Mouse (Mus musculus) small intestine, adult 2 months (tissue): ENCODE results near the gene Ugt1a7c. TPM values are rescaled to one million over a fixed set of nuclear protein-coding genes. Genes with fewer than 3 reads are reported as not detected.

Source experiments
- H3K27ac ChIP-seq: fragments of 200-500 bp; 2 replicates; pipeline ENCODE4 v1.5.1; 2012; ENCODE audit warnings: low read depth, low read length, control low read depth, inconsistent platforms; ENCODE audit not compliant: insufficient read depth
- H3K27me3 ChIP-seq: fragments of 200-500 bp; 2 replicates; pipeline ENCODE4 v1.6.1; 2012; ENCODE audit warnings: mild to moderate bottlenecking, moderate library complexity, low read length, inconsistent platforms; ENCODE audit not compliant: control insufficient read depth, insufficient read depth
- H3K36me3 ChIP-seq: fragments of 200-500 bp; 2 replicates; pipeline ENCODE4 v1.6.1; 2012; ENCODE audit warnings: mild to moderate bottlenecking, low read length, control low read depth, inconsistent platforms; ENCODE audit not compliant: control insufficient read depth, insufficient read depth
- H3K4me1 ChIP-seq: fragments of 200-500 bp; 2 replicates; pipeline ENCODE4 v1.6.1; 2012; ENCODE audit warnings: low read length, inconsistent platforms, mixed read lengths; ENCODE audit not compliant: control insufficient read depth, insufficient read depth, insufficient read length
- H3K4me3 ChIP-seq: fragments of 200-500 bp; 2 replicates; pipeline ENCODE4 v1.5.1; 2012; ENCODE audit warnings: low read depth, mild to moderate bottlenecking, control low read depth, inconsistent platforms, low read length, moderate library complexity
- CTCF ChIP-seq: fragments of 200-500 bp; IDR thresholded peaks from 2 replicates; pipeline ENCODE4 v1.5.1; 2012; ENCODE audit warnings: low read depth, mild to moderate bottlenecking, control low read depth, inconsistent platforms, low read length, moderate library complexity, mixed read lengths; ENCODE audit not compliant: insufficient replicate concordance, insufficient read length; ENCODE audit errors: extremely low read depth
- POLR2A ChIP-seq: fragments of 200-500 bp; IDR thresholded peaks from 2 replicates; pipeline ENCODE4 v1.6.1; 2012; ENCODE audit warnings: low read depth, mild to moderate bottlenecking, control low read depth, inconsistent platforms, low read length, moderate library complexity
- WGBS: fragments of 180-500 bp; shearing (Covaris S2); methylation state at CpG from one replicate; pipeline ENCODE4 v1.1.7; 2018; 5-methylcytosine and 5-hydroxymethylcytosine counted together
- polyA plus RNA-seq: library from polyadenylated mRNA; depleted of rRNA; stranded (reverse); fragments of >200 nt; gene quantifications from 2 replicates; pipeline ENCODE4 v1.2.3, GENCODE M21; 2012

Ugt1a7c gene
- polyA plus RNA-seq, 1 experiment, result 60.9 TPM

DNA sequence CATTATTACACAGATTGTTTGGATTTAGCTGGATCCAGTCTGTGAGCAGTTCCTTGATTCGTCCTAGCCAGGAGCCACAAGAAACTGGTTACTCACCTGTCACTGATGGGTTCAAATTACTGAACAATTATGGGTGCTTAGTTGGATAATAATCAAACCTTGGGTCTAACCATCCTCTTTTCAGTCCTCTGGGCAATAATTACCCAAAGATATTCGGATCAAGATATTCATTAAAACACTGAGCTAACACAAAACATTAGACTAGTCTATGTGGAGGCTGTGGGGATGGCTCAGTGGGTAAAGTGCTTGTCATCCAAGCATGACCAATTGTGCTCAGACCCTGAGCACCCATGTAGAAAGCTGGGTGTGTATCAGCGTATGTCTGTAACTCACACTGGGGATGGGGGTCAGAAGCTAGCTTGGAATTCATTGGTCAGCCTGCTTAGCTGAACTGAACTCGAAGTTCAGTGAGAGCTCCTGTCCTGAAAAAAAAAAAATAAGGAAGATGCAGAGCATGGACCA, 141.1 kb downstream of the Ugt1a7c start:
- WGBS, result 60% methylated on average over 4 of the region's 4 CpGs

GRCm38 (mm10) chr1:88237311-88237710, 142.4 kb downstream of the Ugt1a7c start:
- Histone ChIP-seq H3K4me3 (no peak overlapping the region), H3K27ac (no peak overlapping the region), H3K27me3 (no peaks in the 10 kb centered on the region), H3K36me3 (no peaks in the 10 kb centered on the region), H3K4me1 (no peaks in the 10 kb centered on the region)
- TF ChIP-seq CTCF (no peak), POLR2A (no peak)
- WGBS, result 56% methylated on average over 5 of the region's 5 CpGs

More for the DNA sequence above, 141.1 kb downstream of the Ugt1a7c start:
- no peak overlapping the region for H3K27ac ChIP-seq
- no peaks in the 10 kb centered on the region for H3K36me3 ChIP-seq
- no peaks in the 10 kb centered on the region for H3K4me1 ChIP-seq
- H3K27me3 ChIP-seq, result no peaks in the 10 kb centered on the region
- TF ChIP-seq POLR2A, result no peak
- no peak for TF ChIP-seq CTCF
- H3K4me3 ChIP-seq, result no peak overlapping the region

DNA sequence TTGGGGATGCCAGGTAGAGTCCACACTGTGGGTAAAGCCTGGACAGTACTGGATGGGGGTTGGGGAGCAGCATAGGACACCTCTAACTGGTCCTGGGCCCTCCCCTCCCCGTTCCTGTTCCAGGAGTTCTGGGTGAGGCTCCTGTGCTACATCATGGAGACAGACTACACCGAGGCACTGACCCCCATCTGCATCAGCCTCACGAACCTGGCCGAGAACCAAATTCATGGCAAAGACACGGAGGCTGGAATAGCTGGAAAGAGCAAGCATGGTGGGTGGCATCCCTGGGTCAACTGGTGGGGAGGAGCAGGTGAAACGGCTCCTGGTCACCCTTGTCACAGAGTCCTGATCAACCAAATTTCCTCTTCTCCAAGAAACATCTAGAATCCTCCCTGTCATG, 143.9 kb downstream of the Ugt1a7c start:
- Histone ChIP-seq H3K27me3 (no peaks in the 10 kb centered on the region), H3K36me3 (no peaks in the 10 kb centered on the region), H3K27ac (no peak overlapping the region), H3K4me3 (no peak overlapping the region), H3K4me1 (no peaks in the 10 kb centered on the region)
- 77% methylated on average over 6 of the region's 6 CpGs for WGBS
- no peak for TF ChIP-seq CTCF
- TF ChIP-seq POLR2A, result no peak

- Histone ChIP-seq H3K27ac (no peak overlapping the region), H3K36me3 (no peaks in the 10 kb centered on the region), H3K4me1 (no peaks in the 10 kb centered on the region), H3K4me3 (no peak overlapping the region), H3K27me3 (no peaks in the 10 kb centered on the region)
- TF ChIP-seq CTCF, result no peak
- WGBS, result 66% methylated on average over 5 of the region's 5 CpGs
Observed at GRCm38 (mm10) chr1:88240072-88240471, 145.2 kb downstream of the Ugt1a7c start.

DNA sequence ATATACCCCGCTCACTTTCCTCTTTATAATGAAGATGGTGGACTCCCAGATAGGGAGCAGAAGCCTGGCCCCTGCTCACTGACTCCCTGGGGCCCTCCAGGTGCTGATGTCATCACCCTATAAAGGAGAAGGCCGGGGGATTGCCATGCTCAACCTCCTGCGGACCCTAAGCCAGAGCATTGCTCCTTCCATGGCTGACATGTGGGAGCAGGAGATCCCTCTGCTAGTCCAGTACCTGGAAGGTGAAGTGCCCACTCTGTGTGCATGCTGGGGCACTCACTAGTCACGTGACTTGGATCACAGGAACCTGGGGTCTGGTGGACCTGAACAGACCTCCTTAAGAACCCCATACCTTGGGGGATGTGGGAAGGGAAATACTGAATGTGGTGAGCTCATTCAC, 145.7 kb downstream of the Ugt1a7c start:
- WGBS, result 76% methylated on average over 4 of the region's 4 CpGs
- no peaks in the 10 kb centered on the region for H3K27me3 ChIP-seq
- H3K4me3 ChIP-seq, result no peak overlapping the region
- no peaks in the 10 kb centered on the region for H3K4me1 ChIP-seq
- no peak overlapping the region for H3K27ac ChIP-seq
- no peak for TF ChIP-seq POLR2A
- no peak for TF ChIP-seq CTCF
- no peaks in the 10 kb centered on the region for H3K36me3 ChIP-seq

GRCm38 (mm10) chr1:88243861-88244260, 149.0 kb downstream of the Ugt1a7c start:
- no peaks in the 10 kb centered on the region for H3K36me3 ChIP-seq
- peaks cover 3% of the 10 kb centered on the region; the same call in 1 of the 2 replicates for H3K4me1 ChIP-seq
- WGBS, result 66% methylated on average over 5 of the region's 5 CpGs
- no peak overlapping the region for H3K27ac ChIP-seq
- H3K4me3 ChIP-seq, result no peak overlapping the region
- H3K27me3 ChIP-seq, result no peaks in the 10 kb centered on the region
- TF ChIP-seq CTCF (no peak), POLR2A (no peak)

DNA sequence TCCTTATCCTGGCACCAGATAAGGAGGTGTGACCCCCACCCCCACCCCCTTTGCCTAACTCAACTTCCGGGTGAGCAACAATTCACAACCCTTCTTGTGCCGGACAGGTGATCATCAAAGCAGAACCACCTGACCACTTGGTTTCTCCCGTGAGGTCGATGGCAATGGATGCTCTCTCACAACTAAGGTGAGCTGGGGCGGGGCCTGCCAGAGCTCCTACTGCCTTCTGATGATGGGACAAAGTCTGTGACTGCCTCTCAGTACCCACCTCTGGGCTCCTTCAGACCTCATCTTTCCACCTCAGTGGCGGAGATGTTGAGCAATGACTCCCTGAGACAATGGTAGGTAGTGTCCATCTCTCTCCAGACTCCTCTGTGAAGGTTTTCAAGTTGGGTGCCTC, 151.0 kb downstream of the Ugt1a7c start:
- 71% methylated on average over 6 of the region's 6 CpGs for WGBS
- TF ChIP-seq CTCF, result no peak
- no peak for TF ChIP-seq POLR2A

GRCm38 (mm10) chr1:88246386-88246785, 151.5 kb downstream of the Ugt1a7c start:
- H3K27me3 ChIP-seq, result no peaks in the 10 kb centered on the region
- 42% methylated on average over 6 of the region's 6 CpGs for WGBS
- TF ChIP-seq CTCF (no peak), POLR2A (no peak)

More for the DNA sequence above, 151.0 kb downstream of the Ugt1a7c start:
- no peaks in the 10 kb centered on the region for H3K27me3 ChIP-seq
- H3K27ac ChIP-seq, result no peak overlapping the region
- peaks cover 3% of the 10 kb centered on the region; the same call in 1 of the 2 replicates for H3K4me1 ChIP-seq
- no peaks in the 10 kb centered on the region for H3K36me3 ChIP-seq
- no peak overlapping the region for H3K4me3 ChIP-seq

More at GRCm38 (mm10) chr1:88246386-88246785, 151.5 kb downstream of the Ugt1a7c start:
- Histone ChIP-seq H3K36me3 (no peaks in the 10 kb centered on the region), H3K4me1 (peaks cover 3% of the 10 kb centered on the region; the same call in 1 of the 2 replicates), H3K27ac (no peak overlapping the region), H3K4me3 (no peak overlapping the region)
